Mouse (Mus musculus) liver, adult (tissue): ENCODE data around the gene Hoxa6.

Experiments used
- GATA4 ChIP-seq: IDR thresholded peaks from 2 replicates; pipeline ENCODE4 v1.6.1; 2014; ENCODE audit warnings: mild to moderate bottlenecking, low read length; ENCODE audit not compliant: insufficient replicate concordance

Gene Hoxa6

GRCm38 (mm10) chr6:52166431-52167077 lies 42.0 kb downstream of the Hoxa6 start:
- no peak for TF ChIP-seq GATA4

- no peak for TF ChIP-seq GATA4
Observed at GRCm38 (mm10) chr6:52165441-52166370, 42.8 kb downstream of the Hoxa6 start.

GRCm38 (mm10) chr6:52164626-52165440 lies 43.7 kb downstream of the Hoxa6 start, which contains the start of gene Hoxa2:
TSS of gene Hoxa2 (minus strand) at chr6:52164831.
- TF ChIP-seq GATA4: 0 out of 2 replicates have a peak, but pooled peaks have one; percentile 31

- no peak for TF ChIP-seq GATA4
Observed at GRCm38 (mm10) chr6:52164051-52164625, 44.4 kb downstream of the Hoxa6 start.

- TF ChIP-seq GATA4: no peak
Observed at GRCm38 (mm10) chr6:52163366-52164031, 45.0 kb downstream of the Hoxa6 start.

- no peak for TF ChIP-seq GATA4
Observed at GRCm38 (mm10) chr6:52162611-52163365, 45.7 kb downstream of the Hoxa6 start.

- no peak for TF ChIP-seq GATA4
Observed at GRCm38 (mm10) chr6:52162093-52162380, 46.5 kb downstream of the Hoxa6 start.

GRCm38 (mm10) chr6:52161336-52162092 lies 47.0 kb downstream of the Hoxa6 start:
- no peak for TF ChIP-seq GATA4

- TF ChIP-seq GATA4: no peak
Observed at GRCm38 (mm10) chr6:52160511-52161335, 47.8 kb downstream of the Hoxa6 start.

GRCm38 (mm10) chr6:52159979-52160378 lies 48.5 kb downstream of the Hoxa6 start:
- TF ChIP-seq GATA4: no peak

- TF ChIP-seq GATA4: no peak
Observed at GRCm38 (mm10) chr6:52159164-52159761, 49.3 kb downstream of the Hoxa6 start.
